Mouse (Mus musculus): ENCODE measurements at regions not wholly inside any gene's neighbourhood (a gene's known extent, or its start where the extent isn't known, plus 50 kb on each side); places are given as distances from the start of the nearest gene placed in this dataset.

GRCm38 (mm10) chr5:101208150-101208549 is 362.6 kb downstream of the Gpat3 start:
- in situ Hi-C loops (cut with MboI; ENCODE audit: low pct_unique_long_range_greater_than_20kb in 1 of 2, low sequenced_read_pairs in 2 of 2, unreplicated experiment in 1 of 2) = no loop called here

- in situ Hi-C loops (cut with MboI; ENCODE audit: low pct_unique_long_range_greater_than_20kb in 1 of 2, low sequenced_read_pairs in 2 of 2, unreplicated experiment in 1 of 2) = no loop called here
Observed at GRCm38 (mm10) chr5:101195501-101195900, 350.0 kb downstream of the Gpat3 start.

- in situ Hi-C loops (cut with MboI; ENCODE audit: low pct_unique_long_range_greater_than_20kb in 1 of 2, low sequenced_read_pairs in 2 of 2, unreplicated experiment in 1 of 2) = no loop called here
Observed at GRCm38 (mm10) chr5:101190976-101191375, 345.5 kb downstream of the Gpat3 start.

- in situ Hi-C loops (cut with MboI; ENCODE audit: low pct_unique_long_range_greater_than_20kb in 1 of 2, low sequenced_read_pairs in 2 of 2, unreplicated experiment in 1 of 2) = no loop called here
Observed at GRCm38 (mm10) chr5:101173183-101173582, 327.7 kb downstream of the Gpat3 start.

GRCm38 (mm10) chr5:101172782-101173181 is 327.3 kb downstream of the Gpat3 start:
- in situ Hi-C loops (cut with MboI; ENCODE audit: low pct_unique_long_range_greater_than_20kb in 1 of 2, low sequenced_read_pairs in 2 of 2, unreplicated experiment in 1 of 2) = no loop called here

GRCm38 (mm10) chr5:101169074-101169473 is 323.6 kb downstream of the Gpat3 start:
- in situ Hi-C loops (cut with MboI; ENCODE audit: low pct_unique_long_range_greater_than_20kb in 1 of 2, low sequenced_read_pairs in 2 of 2, unreplicated experiment in 1 of 2) = no loop called here

GRCm38 (mm10) chr5:101163624-101164213 is 318.2 kb downstream of the Gpat3 start:
- in situ Hi-C loops (cut with MboI; ENCODE audit: low pct_unique_long_range_greater_than_20kb in 1 of 2, low sequenced_read_pairs in 2 of 2, unreplicated experiment in 1 of 2) = no loop called here

- in situ Hi-C loops (cut with MboI; ENCODE audit: low pct_unique_long_range_greater_than_20kb in 1 of 2, low sequenced_read_pairs in 2 of 2, unreplicated experiment in 1 of 2) = no loop called here
Observed at GRCm38 (mm10) chr5:101163112-101163511, 317.6 kb downstream of the Gpat3 start.

- in situ Hi-C loops (cut with MboI; ENCODE audit: low pct_unique_long_range_greater_than_20kb in 1 of 2, low sequenced_read_pairs in 2 of 2, unreplicated experiment in 1 of 2) = no loop called here
Observed at GRCm38 (mm10) chr5:101157416-101157815, 311.9 kb downstream of the Gpat3 start.

- in situ Hi-C loops (cut with MboI; ENCODE audit: low pct_unique_long_range_greater_than_20kb in 1 of 2, low sequenced_read_pairs in 2 of 2, unreplicated experiment in 1 of 2) = no loop called here
Observed at GRCm38 (mm10) chr5:101146345-101146744, 300.8 kb downstream of the Gpat3 start.

- in situ Hi-C loops (cut with MboI; ENCODE audit: low pct_unique_long_range_greater_than_20kb in 1 of 2, low sequenced_read_pairs in 2 of 2, unreplicated experiment in 1 of 2) = no loop called here
Observed at GRCm38 (mm10) chr5:101124941-101125453, 279.5 kb downstream of the Gpat3 start.

GRCm38 (mm10) chr5:101122914-101123313 is 277.4 kb downstream of the Gpat3 start:
- in situ Hi-C loops (cut with MboI; ENCODE audit: low pct_unique_long_range_greater_than_20kb in 1 of 2, low sequenced_read_pairs in 2 of 2, unreplicated experiment in 1 of 2) = no loop called here

GRCm38 (mm10) chr5:101120509-101121201 is 275.1 kb downstream of the Gpat3 start:
- in situ Hi-C loops (cut with MboI; ENCODE audit: low pct_unique_long_range_greater_than_20kb in 1 of 2, low sequenced_read_pairs in 2 of 2, unreplicated experiment in 1 of 2) = no loop called here

- in situ Hi-C loops (cut with MboI; ENCODE audit: low pct_unique_long_range_greater_than_20kb in 1 of 2, low sequenced_read_pairs in 2 of 2, unreplicated experiment in 1 of 2) = no loop called here
Observed at GRCm38 (mm10) chr5:101112151-101112769, 266.7 kb downstream of the Gpat3 start.

- in situ Hi-C loops (cut with MboI; ENCODE audit: low pct_unique_long_range_greater_than_20kb in 1 of 2, low sequenced_read_pairs in 2 of 2, unreplicated experiment in 1 of 2) = no loop called here
Observed at GRCm38 (mm10) chr5:101111619-101112018, 266.1 kb downstream of the Gpat3 start.

GRCm38 (mm10) chr5:101100975-101101699 is 255.6 kb downstream of the Gpat3 start:
- in situ Hi-C loops (cut with MboI; ENCODE audit: low pct_unique_long_range_greater_than_20kb in 1 of 2, low sequenced_read_pairs in 2 of 2, unreplicated experiment in 1 of 2) = no loop called here

- in situ Hi-C loops (cut with MboI; ENCODE audit: low pct_unique_long_range_greater_than_20kb in 1 of 2, low sequenced_read_pairs in 2 of 2, unreplicated experiment in 1 of 2) = no loop called here
Observed at GRCm38 (mm10) chr5:101091027-101091598, 245.6 kb downstream of the Gpat3 start.

- in situ Hi-C loops (cut with MboI; ENCODE audit: low pct_unique_long_range_greater_than_20kb in 1 of 2, low sequenced_read_pairs in 2 of 2, unreplicated experiment in 1 of 2) = no loop called here
Observed at GRCm38 (mm10) chr5:101090415-101091026, 245.0 kb downstream of the Gpat3 start.
